Mouse (Mus musculus): Measurements from ENCODE around the gene Gm11937.
"Not testable (repeated sequence)": the region's sequence is repeated elsewhere in the genome, so short reads cannot be mapped to it uniquely, and the experiment has no call there.

Gm11937 gene

DNA sequence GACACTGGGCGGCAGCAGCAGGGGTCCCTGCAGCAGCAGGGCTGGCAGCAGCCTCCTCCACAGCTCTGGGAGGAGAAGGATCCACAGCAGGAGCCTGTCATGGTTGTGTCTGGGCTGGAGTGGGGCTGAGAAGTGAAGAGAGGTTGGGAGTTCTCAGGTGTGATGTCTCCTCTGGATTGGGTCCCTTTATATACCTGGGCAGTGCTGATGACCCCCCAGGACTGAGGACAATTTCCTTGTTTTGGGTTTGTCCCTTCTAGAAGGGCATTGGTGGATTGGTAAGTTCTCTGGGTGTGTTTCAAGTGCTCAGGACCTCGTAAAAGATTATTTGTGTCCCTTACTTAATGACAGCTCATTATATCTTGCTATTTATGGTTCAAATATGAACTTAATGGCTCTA, at the start of gene Gm11937:
TSS of gene Gm11937 (minus strand) at position 101 of the 400 bp plus-strand sequence.
- DNase-seq, result not testable (repeated sequence)

DNA sequence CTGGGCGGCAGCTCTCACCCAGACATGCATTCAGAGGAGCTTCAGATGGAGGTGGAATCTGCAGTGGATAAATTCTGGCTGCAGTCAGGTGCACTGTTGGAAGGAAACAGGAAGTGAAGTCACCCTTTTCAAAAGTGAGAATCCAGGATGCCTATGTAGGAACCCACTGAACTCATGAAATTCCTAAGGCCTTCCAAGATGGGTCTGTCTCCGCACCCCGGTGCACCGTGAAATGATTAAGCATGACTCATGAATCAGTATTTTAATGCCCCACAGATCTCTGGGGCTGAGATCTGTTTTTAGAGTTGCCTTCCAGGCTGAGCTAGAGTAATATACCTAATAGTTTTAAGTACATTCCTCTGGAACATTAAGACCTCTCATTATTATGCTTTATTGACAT, 49.3 kb upstream of the Gm11937 start:
- no peak for DNase-seq

DNA sequence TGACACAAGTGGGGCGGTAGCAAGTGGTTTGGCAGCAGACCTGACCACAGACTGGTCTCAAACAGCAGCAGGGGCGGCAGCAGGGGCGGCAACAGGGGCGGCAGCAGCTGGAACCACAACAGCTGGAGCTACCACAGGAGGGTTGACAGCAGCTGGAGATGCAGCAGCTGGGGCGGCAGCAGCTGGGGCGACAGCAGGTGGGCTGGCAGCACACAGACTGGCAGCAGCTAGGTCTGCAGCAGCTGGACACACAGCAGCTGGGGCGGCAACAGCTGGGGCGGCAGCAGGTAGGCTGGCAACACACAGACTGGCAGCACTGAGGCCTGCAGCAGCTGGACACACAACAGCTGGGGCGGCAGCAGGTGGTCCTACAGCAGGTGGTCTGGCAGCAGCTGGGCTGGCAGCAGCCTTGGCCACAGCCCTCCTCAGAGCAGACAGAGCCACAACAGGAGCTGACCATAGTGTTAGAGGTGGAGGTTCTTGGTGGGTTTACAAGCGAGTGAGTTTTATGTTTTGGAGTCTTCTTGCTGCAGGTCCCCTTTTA, 48.5 kb upstream of the Gm11937 start, which contains the start of gene Gm11563:
TSS of gene Gm11563 (minus strand) at position 494 of the 544 bp plus-strand sequence.
- DNase-seq, result not testable (repeated sequence)

DNA sequence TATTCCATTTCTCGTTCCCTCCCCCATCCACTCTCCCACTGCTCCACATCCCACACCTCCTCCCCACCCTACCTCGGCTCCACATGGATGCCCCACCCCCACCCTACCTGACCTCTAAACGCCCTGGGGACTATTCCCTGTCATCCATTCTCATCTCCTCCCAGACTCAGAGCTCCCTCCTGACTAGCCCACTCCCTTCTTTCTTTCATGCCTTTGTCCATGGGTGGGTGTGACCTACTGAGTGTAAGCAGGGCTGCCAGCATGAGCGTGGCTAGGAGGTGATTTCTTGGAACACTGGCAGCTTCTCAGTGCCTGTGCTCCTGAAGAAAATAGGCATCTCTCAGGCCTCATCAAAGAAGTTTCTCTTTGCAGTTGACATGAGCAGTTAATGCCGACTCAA, 47.1 kb upstream of the Gm11937 start:
- no peak for DNase-seq

DNA sequence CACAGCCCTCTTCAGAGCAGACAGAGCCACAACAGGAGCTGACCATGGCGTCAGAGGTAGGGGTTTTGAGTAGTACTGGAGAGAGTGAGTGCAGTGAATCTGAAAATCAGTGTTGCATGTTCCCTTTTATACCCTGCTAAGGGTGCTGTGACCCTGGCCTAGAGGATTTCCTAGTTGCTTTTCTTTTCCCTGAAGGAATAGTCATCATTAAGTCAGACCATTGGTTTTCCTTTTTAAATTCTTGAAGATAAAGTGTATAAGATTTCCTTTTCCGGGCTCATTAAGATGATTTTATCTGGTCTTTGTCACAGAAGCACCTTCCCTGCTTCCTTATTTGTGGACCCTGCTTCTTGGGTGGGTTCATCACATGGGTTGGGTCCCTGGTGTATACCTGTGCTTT, 40.1 kb upstream of the Gm11937 start, which contains the start of gene Gm11555:
TSS of gene Gm11555 (minus strand) at position 101 of the 400 bp plus-strand sequence.
- no peak for DNase-seq

DNA sequence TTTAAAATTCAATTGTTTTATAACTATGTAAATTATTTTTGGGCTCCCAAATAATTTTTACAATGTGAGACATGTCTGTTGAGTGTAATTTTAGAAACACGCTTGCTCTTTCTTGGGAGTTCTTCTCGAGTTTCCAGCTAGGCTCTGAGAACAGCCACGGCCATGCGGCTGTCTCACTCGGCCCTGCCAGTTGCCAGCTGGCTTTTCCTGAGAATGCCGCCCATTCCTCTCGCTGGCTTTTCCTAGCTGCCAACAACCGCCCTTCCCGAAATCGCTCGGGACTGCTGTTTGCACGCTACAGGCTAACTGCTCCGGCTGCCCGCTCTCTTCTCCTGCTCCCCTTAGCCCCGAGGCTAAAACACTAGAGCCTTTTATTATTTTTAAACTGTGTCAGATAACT, 36.5 kb upstream of the Gm11937 start:
- no peak for DNase-seq

DNA sequence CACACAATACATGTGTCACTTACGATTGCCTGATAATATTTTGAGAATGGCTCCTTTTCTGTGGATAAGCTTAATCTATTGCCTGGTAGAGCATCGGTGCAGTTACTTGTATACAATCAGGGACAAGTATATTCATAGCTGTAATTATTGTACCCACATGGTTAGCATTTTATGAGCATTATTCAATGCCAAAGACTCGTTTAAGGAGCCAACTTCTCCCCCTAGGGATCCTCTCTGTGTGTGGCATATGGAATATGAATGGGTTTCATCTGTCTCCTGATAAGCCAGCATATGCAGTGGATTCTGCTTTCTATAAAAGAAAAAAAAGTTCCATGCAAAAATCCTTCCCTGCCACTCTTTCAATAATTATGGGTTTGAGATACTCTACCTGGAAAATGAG, 34.4 kb upstream of the Gm11937 start:
- no peak for DNase-seq

DNA sequence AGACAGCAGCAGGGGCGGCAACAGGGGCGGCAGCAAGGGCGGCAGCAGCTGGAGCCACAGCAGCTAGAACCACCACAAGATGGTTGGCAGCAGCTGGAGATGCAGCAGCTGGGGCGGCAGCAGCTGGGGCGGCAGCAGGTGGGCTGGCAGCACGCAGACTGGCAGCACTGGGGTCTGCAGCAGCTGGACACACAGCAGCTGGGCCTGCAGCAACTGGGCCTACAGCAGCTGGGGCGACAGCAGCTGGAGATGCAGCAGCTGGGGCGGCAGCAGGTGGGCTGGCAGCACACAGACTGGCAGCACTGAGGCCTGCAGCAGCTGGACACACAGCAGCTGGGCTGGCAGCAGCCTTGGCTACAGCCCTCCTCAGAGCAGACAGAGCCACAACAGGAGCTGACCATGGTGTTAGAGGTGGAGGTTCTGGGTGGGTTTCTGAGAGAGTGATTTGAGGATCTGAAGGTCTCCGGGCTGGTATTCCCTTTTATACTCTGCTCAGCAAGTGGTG, 33.7 kb upstream of the Gm11937 start, which contains the start of gene Krtap4-7:
TSS of gene Krtap4-7 (minus strand) at position 455 of the 505 bp plus-strand sequence.
- not testable (repeated sequence) for DNase-seq

DNA sequence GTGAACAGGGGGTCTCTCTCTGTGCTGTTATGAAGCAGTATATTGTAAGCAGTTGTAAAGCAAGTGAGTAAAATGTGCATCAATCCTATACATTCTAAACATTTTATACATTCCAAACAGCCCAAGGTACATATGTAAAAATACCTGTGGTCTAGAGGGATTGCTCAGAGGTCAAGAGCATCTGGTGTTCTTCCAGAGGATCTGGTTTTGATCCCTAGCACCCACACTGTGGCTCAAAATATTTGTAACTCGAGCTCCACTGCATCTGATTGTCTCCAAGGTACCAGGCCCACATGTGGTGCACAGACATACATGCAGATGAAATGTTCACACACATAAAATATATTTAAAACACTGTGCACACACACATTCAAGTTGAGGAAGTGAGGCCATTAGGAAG, 30.9 kb upstream of the Gm11937 start:
- no peak for DNase-seq

DNA sequence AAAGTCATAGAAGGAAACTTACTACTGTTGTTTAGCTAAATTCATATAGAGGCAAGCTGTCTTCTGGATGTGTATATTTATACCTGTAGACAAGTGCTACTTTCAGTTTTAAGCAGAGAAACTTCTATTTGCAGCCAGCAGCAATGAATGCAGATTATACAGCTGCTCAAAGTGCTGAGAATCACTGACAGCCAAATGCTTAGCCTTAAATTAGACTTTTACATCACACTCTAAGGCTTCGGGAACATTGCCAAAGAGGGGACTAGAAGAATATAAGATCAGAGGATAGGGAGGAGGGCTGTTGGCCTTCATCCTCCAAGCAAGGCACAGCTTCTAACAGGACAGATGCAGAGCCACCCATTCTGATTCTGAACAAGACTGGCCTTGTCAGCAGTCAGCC, 27.1 kb upstream of the Gm11937 start:
- DNase-seq, result no peak

DNA sequence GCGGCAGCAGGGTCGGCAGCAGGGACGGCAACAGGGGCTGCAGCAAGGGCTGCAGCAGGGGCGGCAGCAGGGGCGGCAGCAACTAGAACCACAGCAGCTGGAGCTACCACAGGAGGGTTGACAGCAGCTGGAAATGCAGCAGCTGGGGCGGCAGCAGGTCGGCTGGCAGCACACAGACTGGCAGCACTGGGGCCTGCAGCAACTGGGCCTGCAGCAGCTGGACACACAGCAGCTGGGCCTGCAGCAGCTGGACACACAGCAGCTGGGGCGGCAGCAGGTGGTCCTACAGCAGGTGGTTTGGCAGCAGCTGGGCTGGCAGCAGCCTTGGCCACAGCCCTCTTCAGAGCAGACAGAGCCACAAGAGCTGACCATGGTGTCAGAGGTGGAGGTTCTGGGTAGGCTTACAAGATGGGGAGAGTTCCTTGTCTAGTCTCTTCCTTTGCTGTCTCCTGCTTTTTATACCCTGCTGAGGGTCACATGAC, 24.7 kb upstream of the Gm11937 start, which contains the start of gene Krtap4-2:
TSS of gene Krtap4-2 (minus strand) at position 432 of the 482 bp plus-strand sequence.
- no peak for DNase-seq

DNA sequence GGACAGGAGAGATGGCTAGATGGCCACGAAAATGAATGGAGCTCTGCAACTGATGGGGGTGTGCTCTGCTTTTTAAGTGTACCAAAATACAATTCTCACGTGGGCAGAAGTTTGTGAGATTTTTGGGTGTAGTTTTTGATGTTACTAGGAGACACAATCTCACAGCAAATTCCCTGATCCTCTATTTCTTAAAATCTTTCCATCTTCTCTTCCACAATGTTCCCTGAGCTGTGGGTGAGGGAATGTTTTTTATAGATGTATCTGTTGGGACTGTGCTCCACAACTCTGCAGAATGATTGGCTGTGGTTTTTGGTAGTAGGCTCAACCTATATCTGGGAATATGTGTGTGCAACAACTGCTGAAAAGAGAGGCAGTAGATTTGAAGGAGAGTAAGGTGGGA, 23.3 kb upstream of the Gm11937 start:
- no peak for DNase-seq

DNA sequence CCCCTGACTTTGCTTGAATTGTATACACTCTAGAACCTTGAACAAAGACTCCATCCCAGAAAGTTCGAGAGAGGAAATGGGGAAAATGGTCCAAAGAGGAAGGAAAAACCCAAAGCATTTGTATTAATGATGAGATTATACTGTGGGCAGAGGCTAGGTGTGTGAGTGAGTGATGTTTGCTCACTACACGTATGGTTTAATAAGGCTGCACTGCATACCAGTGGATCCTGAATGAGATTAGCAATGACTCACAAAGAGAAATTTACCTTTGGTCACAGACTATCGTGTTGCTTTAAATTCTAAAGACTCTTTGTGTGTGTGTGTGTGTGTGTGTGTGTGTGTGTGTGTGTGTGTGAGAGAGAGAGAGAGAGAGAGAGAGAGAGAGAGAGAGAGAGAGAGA, 20.9 kb upstream of the Gm11937 start:
- DNase-seq, result no peak

DNA sequence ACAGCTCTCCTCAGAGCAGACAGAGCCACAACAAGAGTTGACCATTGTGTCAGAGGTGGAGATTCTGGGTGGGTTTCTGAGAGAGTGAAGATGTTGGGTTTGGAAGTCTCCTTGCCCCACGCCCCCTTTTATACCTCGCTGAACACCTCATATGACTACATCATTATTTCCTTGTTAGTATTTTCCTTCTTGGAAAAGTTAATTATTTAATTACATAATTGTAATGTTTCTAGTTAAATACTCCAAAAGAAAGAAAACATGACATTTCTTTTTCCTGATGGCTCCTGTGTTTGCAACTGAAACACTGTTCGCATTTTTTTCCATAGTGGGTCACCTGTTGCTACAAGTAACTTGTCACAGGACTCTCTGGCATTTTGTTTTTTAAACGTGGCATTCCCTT, 18.1 kb upstream of the Gm11937 start, which contains the start of gene Krtap4-1:
TSS of gene Krtap4-1 (minus strand) at position 101 of the 400 bp plus-strand sequence.
- DNase-seq, result no peak

DNA sequence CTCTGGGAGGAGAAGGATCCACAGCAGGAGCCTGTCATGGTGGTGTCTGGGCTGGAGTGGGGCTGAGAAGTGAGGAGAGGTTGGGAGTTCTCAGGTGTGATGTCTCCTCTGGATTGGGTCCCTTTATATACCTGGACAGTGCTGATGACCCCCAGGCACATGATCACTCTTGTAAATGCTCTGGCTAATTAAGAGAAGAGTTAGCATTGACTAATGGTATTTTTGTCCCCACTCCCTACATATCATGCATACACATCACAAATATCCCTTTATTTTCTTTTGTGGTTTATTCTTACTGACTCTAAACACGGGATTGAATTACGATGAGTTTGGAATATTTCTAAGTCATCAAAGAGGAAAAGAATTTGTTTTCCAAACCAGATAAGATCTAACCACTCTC, 10.3 kb upstream of the Gm11937 start, which contains the start of gene Gm11562:
TSS of gene Gm11562 (minus strand) at position 101 of the 400 bp plus-strand sequence.
- no peak for DNase-seq

DNA sequence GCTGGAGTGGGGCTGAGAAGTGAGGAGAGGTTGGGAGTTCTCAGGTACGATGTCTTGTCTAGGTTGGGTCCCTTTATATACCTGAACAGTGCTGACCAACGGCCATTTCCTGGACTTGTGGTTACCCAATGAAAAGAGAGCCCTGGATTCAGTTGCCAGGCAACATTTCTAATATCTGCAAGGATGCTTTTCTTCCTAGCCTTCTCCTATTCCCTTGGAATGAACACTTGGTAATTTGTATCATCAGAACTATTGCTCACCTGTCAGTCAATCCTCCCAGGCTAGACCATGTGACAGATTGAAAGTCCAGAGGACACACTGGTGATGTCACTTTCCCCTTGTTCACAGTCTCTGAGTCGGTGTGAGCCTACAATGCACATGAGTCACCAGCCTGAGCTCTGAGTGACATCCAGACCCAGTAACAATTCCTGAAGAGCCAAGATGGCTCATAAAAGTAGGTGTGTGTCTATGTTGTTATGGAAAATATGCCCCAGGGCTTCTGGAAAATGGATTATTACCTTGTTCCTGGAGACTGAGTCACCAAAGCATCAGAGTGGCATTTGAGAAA, 4.9 kb upstream of the Gm11937 start, which contains the start of gene Krtap2-4:
TSS of gene Krtap2-4 (minus strand) at position 51 of the 568 bp plus-strand sequence.
- no peak for DNase-seq

DNA sequence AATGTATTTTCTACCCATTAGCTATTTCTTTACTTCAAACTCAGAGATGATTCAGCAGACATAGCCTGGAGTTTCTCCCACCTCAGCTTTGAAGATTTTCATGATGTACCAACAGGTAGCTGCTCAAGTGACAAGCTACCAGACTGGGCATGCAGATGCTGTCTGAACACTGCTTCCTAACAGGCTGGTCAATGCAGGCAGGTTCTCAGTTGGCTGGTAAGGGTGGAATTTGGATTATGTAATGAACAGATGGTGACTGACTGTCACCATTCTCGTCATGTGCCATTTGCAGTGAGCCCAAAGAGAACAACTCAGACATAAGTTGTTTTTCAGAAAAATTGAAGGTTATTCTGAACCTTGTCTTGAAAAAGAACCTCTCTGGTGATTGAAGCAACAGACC, 863 bp downstream of the Gm11937 start:
- DNase-seq, result no peak

DNA sequence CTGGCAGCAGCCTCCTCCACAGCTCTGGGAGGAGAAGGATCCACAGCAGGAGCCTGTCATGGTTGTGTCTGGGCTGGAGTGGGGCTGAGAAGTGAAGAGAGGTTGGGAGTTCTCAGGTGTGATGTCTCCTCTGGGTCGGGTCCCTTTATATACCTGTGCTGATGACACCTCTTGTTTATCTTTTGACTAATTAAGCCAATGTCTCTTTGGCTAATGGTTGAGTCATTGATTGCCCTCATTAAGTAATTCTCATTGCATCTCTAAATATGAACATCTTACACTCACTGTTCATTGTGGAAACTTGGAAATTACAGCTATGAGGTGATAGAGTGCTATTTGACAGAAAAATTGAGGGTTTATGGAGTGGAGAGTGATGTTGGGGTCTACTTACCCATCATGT, 6.8 kb downstream of the Gm11937 start, which contains the start of gene Gm11938:
TSS of gene Gm11938 (minus strand) at position 101 of the 400 bp plus-strand sequence.
- not testable (repeated sequence) for DNase-seq

DNA sequence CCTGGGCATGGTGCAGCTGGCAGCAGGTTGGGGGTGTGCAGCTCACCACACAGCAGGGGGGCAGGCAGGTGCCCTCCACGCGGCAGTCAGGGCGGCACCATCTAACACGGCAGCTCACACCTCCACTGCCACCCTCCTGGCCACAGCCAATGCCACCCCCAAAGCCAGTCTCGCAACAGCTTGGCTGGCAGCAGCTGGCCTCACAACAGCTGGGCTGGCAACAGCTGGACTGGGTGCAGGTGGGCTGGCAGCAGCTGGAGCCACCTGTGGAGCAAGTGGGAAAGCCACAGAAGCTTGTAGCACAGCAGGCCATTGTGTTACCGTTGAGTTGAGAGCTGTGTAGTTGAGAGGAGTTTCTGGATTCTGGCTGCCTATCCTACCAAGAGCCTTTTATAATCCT, 12.2 kb downstream of the Gm11937 start, which contains the start of gene Krtap9-3:
TSS of gene Krtap9-3 (minus strand) at position 364 of the 400 bp plus-strand sequence.
- DNase-seq, result not testable (repeated sequence)

DNA sequence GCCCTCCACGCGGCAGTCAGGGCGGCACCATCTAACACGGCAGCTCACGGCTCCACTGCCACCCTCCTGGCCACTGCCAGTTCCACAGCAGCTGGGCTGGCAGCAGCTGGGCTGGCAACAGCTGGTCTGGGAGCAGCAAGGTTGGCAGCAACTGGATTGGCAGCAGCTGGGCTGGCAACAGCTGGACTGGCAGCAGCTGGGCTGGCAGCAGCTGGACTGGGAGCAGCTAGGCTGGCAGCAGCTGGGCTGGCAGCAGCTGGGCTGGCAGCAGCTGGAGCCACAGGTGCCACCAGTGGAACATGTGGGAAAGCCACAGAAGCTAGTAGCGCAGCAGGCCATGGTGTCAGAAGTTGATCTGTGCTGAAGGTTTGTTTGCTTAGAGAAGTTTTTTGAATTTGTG, 19.0 kb downstream of the Gm11937 start, which contains the start of gene Krtap1-3:
TSS of gene Krtap1-3 (minus strand) at position 359 of the 400 bp plus-strand sequence.
- DNase-seq, result no peak

DNA sequence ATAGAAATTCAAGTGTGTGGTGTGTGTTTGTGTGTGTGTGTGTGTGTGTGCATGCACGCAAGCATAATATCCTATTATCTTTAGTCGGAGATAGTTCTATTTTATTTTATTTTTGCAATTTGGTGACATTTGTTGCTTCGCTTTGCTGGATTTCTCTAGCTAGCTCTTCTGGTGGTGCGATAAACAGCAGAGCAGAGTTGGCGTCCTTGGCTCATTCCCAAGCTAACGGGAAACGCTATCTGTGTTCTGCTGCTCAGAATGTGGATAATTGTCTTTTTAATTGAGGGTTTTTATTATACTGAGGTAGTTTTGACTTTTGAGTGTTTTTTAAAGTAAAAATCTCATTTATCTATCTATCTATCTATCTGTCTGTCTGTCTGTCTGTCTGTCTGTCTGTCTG, 24.9 kb downstream of the Gm11937 start:
- no peak for DNase-seq

DNA sequence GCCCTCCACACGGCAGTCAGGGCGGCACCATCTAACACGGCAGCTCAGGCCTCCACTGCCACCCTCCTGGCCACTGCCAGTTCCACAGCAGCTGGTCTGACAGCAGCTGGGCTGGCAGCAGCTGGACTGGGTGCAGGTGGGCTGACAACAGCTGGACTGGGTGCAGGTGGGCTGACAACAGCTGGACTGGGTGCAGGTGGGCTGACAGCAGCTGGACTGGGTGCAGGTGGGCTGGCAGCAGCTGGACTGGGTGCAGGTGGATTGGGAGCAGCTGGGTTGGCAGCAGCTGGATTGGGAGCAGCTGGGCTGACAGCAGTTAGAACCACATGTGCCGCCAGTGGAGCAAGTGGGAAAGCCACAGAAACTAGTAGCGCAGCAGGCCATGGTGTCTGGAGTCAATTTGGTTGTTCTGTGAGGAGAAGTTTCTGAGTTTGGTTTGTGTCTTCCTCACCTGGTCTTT, 26.7 kb downstream of the Gm11937 start, which contains the start of gene Krtap1-4:
TSS of gene Krtap1-4 (minus strand) at position 410 of the 460 bp plus-strand sequence.
- DNase-seq, result no peak

DNA sequence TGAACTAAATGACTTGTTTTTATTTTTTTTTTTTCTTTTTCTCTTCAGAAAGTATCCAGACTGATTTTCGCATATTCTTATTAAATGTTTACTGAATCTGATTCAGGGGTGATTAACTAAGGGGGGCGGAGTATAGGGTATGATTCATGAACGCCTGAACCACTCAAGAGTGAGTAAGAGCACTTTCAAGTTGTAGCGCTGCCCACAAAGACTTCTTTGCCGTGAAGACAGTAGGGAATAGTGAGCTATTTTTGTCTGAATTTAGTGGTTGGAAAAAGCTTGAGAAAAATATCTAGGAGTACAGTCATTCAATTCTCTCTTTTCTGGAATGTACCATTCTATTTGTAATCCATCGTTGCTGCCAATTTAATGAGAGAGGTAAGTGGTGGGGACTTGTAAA, 28.4 kb downstream of the Gm11937 start:
- DNase-seq, result no peak

Measured in kidney, postnatal 4 days (tissue).